Mouse (Mus musculus): Measurements from ENCODE around the gene Tmem205. TPM values are rescaled to one million over a fixed set of nuclear protein-coding genes. Genes with fewer than 3 reads are reported as not detected.

Tmem205 gene
- total RNA-seq, 4 experiments from 2014 or later, result 42.8 to 49.1 (median 43.5) TPM

GRCm38 (mm10) chr9:21917493-21918034 lies 9.8 kb downstream of the Tmem205 start:
- peak; percentile 81 to 87 for DNase-seq (ENCODE audit: low spot score in 2 of 2)

GRCm38 (mm10) chr9:21916851-21917492 lies 10.4 kb downstream of the Tmem205 start:
- no peak for DNase-seq (ENCODE audit: low spot score in 2 of 2)

- DNase-seq (ENCODE audit: low spot score in 2 of 2), result no peak
These were observed 17.7 kb downstream of the Tmem205 start for GRCm38 (mm10) chr9:21909474-21910223.

DNA sequence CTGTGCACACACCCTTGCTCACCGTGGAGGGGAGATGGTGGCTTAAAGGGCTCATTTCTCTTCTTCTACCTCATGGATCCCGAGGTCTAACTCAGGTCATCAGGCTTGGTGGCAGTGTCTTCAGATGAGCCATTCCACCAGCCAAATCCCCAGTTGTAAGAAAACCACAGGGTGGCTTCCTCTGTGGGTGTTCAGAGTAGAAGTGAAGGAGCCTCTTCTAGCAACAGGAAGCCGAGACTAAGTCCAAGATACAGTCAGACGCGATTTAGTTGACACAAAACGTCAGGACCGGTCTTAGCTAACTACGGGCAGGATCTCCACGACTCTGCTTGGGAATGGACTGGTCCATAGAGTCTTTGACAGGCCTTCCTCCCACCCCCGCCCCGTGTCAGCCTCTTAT lies 19.1 kb downstream of the Tmem205 start:
- no peak for DNase-seq (ENCODE audit: low spot score in 2 of 2)

GRCm38 (mm10) chr9:21904031-21904430 lies 23.3 kb downstream of the Tmem205 start:
- DNase-seq (ENCODE audit: low spot score in 2 of 2), result no peak

DNA sequence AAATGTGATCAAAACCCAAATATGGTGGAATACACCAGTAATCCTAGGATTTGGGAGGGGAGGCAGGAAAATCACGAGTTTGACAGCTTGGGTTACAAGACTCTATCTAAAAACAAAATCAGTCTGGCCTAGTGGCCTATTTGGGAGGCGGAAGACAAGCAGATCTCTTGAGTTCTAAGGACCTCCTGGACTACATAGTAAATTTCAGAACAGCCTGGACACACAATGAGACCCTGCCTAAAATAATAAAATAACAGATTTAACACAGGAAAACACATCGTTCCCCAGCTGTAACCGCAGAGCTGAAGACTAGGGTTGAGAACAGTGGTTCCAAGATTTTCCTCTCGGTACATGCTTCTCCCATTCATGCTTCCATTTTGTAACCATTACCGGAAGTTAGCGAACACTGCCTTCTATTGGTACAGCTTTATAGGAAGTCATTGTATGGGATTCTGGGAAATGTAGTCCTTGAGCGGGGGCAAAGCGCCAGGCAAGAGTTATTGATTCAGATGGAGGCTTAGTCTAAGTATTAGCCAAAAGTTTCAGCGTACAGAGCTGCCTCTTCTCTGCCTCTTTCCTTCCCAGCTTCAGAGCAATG lies 26.0 kb downstream of the Tmem205 start:
- DNase-seq (ENCODE audit: low spot score in 2 of 2), result peak; percentile 76 to 78

DNA sequence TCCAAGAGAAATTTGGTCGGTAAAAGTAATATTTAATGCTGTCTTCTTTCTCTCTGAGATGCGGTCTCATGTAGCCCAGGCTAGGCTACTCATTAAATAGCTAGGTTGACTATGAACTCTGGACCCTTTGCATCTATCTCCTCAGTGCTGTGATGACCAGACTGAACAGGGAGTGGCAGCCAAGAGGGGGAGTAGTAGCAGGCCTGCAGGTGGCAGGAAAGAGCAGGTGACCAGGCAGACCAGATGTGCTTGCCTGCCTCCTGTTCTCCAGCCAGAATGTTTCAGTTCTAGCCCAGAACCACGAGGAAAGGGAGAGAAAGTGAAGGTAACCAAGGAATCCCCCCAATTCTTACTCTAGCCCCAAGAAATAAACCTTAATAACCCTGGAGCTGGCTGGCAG lies 38.1 kb downstream of the Tmem205 start:
- DNase-seq (ENCODE audit: low spot score in 2 of 2), result no peak

GRCm38 (mm10) chr9:21876601-21877000 lies 50.8 kb downstream of the Tmem205 start:
- DNase-seq (ENCODE audit: low spot score in 2 of 2), result no peak

GRCm38 (mm10) chr9:21872204-21872603 lies 55.2 kb downstream of the Tmem205 start:
- no peak for DNase-seq (ENCODE audit: low spot score in 2 of 2)

Other genes starting within 250 kb of the Tmem205 start
- 10 to 100 TPM; 16.7 to 38.7 (median 26.4) TPM for gene Ldlr, start 204.1 kb downstream of the Tmem205 start, total RNA-seq (2022)
- gene Spc24, start 167.3 kb downstream of the Tmem205 start, total RNA-seq (2022), result 1 to 10 TPM in 2 of 4 experiments, under 1 TPM in 2; 0.45 to 4.3 (median 2.1) TPM
- gene Kank2, start 128.8 kb downstream of the Tmem205 start, total RNA-seq (2022), result 10 to 100 TPM in 2 of 4 experiments, 1 to 10 TPM in 2; 7.2 to 10.1 (median 9.3) TPM
- gene Angptl8, start 92.0 kb downstream of the Tmem205 start, total RNA-seq (2022), result not detected
- 10 to 100 TPM; 12.7 to 23.0 (median 19.2) TPM for gene Dock6, start 74.9 kb downstream of the Tmem205 start, total RNA-seq (2022)
- 10 to 100 TPM; 16.9 to 23.5 (median 21.1) TPM for gene Rab3d, start 9.4 kb downstream of the Tmem205 start, total RNA-seq (2022)
- gene Ccdc159, start 85 bp downstream of the Tmem205 start, total RNA-seq (2022), result 10 to 100 TPM; 18.7 to 22.5 (median 21.8) TPM
- 100 to 1,000 TPM; 229 to 244 (median 235) TPM for gene Plppr2, start 9.5 kb upstream of the Tmem205 start, total RNA-seq (2022)
- gene Swsap1, start 28.2 kb upstream of the Tmem205 start, total RNA-seq (2022), result 10 to 100 TPM; 12.0 to 14.0 (median 13.1) TPM
- 10 to 100 TPM in 1 of 4 experiments, 1 to 10 TPM in 3; 6.6 to 11.3 (median 8.2) TPM for gene Epor, start 36.0 kb upstream of the Tmem205 start, total RNA-seq (2022)
- gene Rgl3, start 61.9 kb upstream of the Tmem205 start, total RNA-seq (2022), result 1 to 10 TPM; 2.2 to 4.2 (median 2.6) TPM
- gene Ccdc151, start 75.1 kb upstream of the Tmem205 start, total RNA-seq (2022), result 10 to 100 TPM in 1 of 4 experiments, 1 to 10 TPM in 3; 6.5 to 12.3 (median 8.3) TPM
- gene Prkcsh, start 75.2 kb upstream of the Tmem205 start, total RNA-seq (2022), result 100 to 1,000 TPM in 3 of 4 experiments, 10 to 100 TPM in 1; 98.6 to 109 (median 104) TPM
- gene Elavl3, start 124.5 kb upstream of the Tmem205 start, total RNA-seq (2022), result 100 to 1,000 TPM; 126 to 166 (median 145) TPM
- gene Gm49318, start 143.7 kb upstream of the Tmem205 start, total RNA-seq (2022), result not detected
- 10 to 100 TPM; 22.9 to 26.6 (median 23.9) TPM for gene Zfp653, start 143.8 kb upstream of the Tmem205 start, total RNA-seq (2022)
- gene Ecsit, start 157.9 kb upstream of the Tmem205 start, total RNA-seq (2022), result 10 to 100 TPM; 43.7 to 51.6 (median 45.7) TPM
- 1 to 10 TPM in 3 of 4 experiments, under 1 TPM in 1; 0.63 to 3.0 (median 1.0) TPM for gene Cnn1, start 171.7 kb upstream of the Tmem205 start, total RNA-seq (2022)
- gene Elof1, start 189.6 kb upstream of the Tmem205 start, total RNA-seq (2022), result 10 to 100 TPM; 55.4 to 61.7 (median 59.4) TPM
- gene Acp5, start 208.2 kb upstream of the Tmem205 start, total RNA-seq (2022), result under 1 TPM in 3 of 4 experiments, not detected in 1; 0.54 to 0.98 (median 0.65) TPM
- 10 to 100 TPM; 37.1 to 47.5 (median 41.4) TPM for gene Pigyl, start 229.3 kb upstream of the Tmem205 start, total RNA-seq (2022)